Comparison of ENCODE assay signal across 27 mouse cellular contexts in the genomic region with DNA sequence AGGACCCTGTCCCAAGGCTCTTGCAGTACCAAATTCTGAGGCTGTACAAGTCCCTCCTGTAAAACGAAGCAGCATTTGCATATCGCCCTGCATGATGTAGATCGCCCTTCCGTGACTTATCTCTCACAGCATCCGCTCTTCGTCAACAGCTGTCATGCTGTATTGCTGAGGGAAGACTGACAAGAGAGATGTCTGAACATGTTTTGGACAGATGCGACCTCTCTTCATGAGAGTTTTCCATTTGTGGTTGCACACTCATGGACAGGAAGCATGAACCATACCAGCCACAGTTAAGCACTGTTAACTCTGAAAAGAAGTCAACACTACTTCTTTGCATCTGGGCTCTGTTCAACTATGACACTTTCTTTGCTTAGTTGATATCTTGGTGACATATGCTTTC.
DNase-seq lines count a peak whose midpoint lies in the region; ATAC-seq and TF ChIP-seq lines count a peak whose summit lies in the region.
"Had no signal": no experiment of that assay in that cellular context is flagged by ENCODE, and none has a peak within 500 bp of the region (broad histone marks: within the 10 kb centered on the region; RNA-seq: fewer than 3 reads in every experiment).

No protein-coding gene starts in this region.

- H3K9me3 ChIP-seq in CH12.LX (replicated peaks; ENCODE audit: low read length), result no peaks in the 10 kb centered on the region
- no peaks in the 10 kb centered on the region; the same call in 1 of the 2 replicates for H3K9me3 ChIP-seq in hindbrain, embryonic 16.5 days (ENCODE audit: control insufficient read depth, low read length)
- H3K9me3 ChIP-seq: embryonic facial prominence, embryonic 13.5 days; forebrain, embryonic 10.5 days; forebrain, embryonic 13.5 days; G1E; heart, embryonic 10.5 days; heart, embryonic 13.5 days had no signal

- peak overlapping the region in 1 of 3 experiments; percentile 37 for H3K4me3 ChIP-seq in CH12.LX (replicated peaks in 1 of 3; ENCODE audit: low read depth in 2 of 3, low read length in 2 of 3, poor library complexity in 1 of 3)
- no peak overlapping the region for H3K4me3 ChIP-seq in hindbrain, embryonic 16.5 days (ENCODE audit: low read length)
- H3K4me3 ChIP-seq: embryonic facial prominence, embryonic 13.5 days; forebrain, embryonic 10.5 days; forebrain, embryonic 13.5 days; heart, adult 2 months; heart, embryonic 10.5 days; heart, embryonic 13.5 days had no signal

- dilution Hi-C loops in CH12.LX (cut with MboI; ENCODE audit: extremely low pct_ligation_motif_present, extremely low pct_unique_long_range_greater_than_20kb, low sequenced_read_pairs), result no loop called here

- no peak for TF ChIP-seq CTCF in CH12.LX (conservative IDR thresholded peaks at IDR 0.05 in 1 of 2, IDR thresholded peaks at IDR 0.05 in 1 of 2; ENCODE audit: low read depth in 2 of 2, low read length in 2 of 2)

- ATAC-seq in CD4-positive, CD25-positive, alpha-beta regulatory T cell, adult 4 months, result no peak
- ATAC-seq in hindbrain, embryonic 16.5 days, result no peak
- ATAC-seq: forebrain, embryonic 13.5 days; forebrain, embryonic 16.5 days had no signal

- peak; percentile 1 for DNase-seq in CD4-positive, CD25-positive, alpha-beta regulatory T cell, adult 2 months (ENCODE audit: low read depth, low spot score)
- DNase-seq in spleen, postnatal 36 days (ENCODE audit: low spot score in 2 of 2), result peak; percentile 3 to 7
- no peak for DNase-seq in spleen, adult 18-20 months
- peak; percentile 92 for DNase-seq in CH12.LX (ENCODE audit: extremely low read depth)
- no peak for DNase-seq in kidney, adult 9 months
- no peak for DNase-seq in Muller cell, postnatal 12 days (ENCODE audit: inconsistent ontology term)
- DNase-seq: adrenal gland, adult 2 months; adrenal gland, postnatal 14 days; cerebellum, adult 11 months; cerebellum, adult 2 months; cerebellum, adult 9-11 months; cerebellum, postnatal 25 days; gastrocnemius, postnatal 10 days; gastrocnemius, postnatal 36 days; heart, adult 2 months; heart, postnatal 14 days; heart, postnatal 4 days had no signal

- peaks cover 12 to 26% of the 10 kb centered on the region in 2 experiments for H3K4me1 ChIP-seq in CH12.LX (ENCODE audit: control insufficient read depth in 1 of 2, insufficient read depth in 2 of 2)
- H3K4me1 ChIP-seq in hindbrain, embryonic 16.5 days (ENCODE audit: control insufficient read depth, insufficient read depth, low read depth, low read length), result no peaks in the 10 kb centered on the region
- H3K4me1 ChIP-seq: embryonic facial prominence, embryonic 13.5 days; forebrain, embryonic 10.5 days; forebrain, embryonic 13.5 days; heart, embryonic 10.5 days; heart, embryonic 13.5 days had no signal

- in situ Hi-C loops in CH12.LX (cut with MboI; ENCODE audit: low pct_ligation_motif_present, low pct_unique_long_range_greater_than_20kb, low sequenced_read_pairs), result loop anchor here (25.0 kb wide), 1 partner anchor 135 kb away; no protein-coding TSS in a partner anchor

- H3K9ac ChIP-seq in CH12.LX (ENCODE audit: insufficient read depth, low read depth), result no peak overlapping the region
- H3K9ac ChIP-seq in hindbrain, embryonic 16.5 days (ENCODE audit: low read depth, low read length), result no peak overlapping the region
- H3K9ac ChIP-seq: embryonic facial prominence, embryonic 13.5 days; forebrain, embryonic 13.5 days; heart, embryonic 13.5 days; hindbrain, embryonic 14.5 days had no signal

- H3K4me2 ChIP-seq in CH12.LX (ENCODE audit: insufficient read depth, low read depth, poor library complexity, severe bottlenecking), result peak overlapping the region; percentile 51
- no peak overlapping the region for H3K4me2 ChIP-seq in hindbrain, embryonic 16.5 days (ENCODE audit: low read length)
- H3K4me2 ChIP-seq: embryonic facial prominence, embryonic 13.5 days; forebrain, embryonic 13.5 days; heart, embryonic 13.5 days; hindbrain, embryonic 14.5 days had no signal

- peak overlapping the region; percentile 56 for H3K27ac ChIP-seq in CH12.LX (ENCODE audit: insufficient read depth, low read depth)
- H3K27ac ChIP-seq in hindbrain, embryonic 16.5 days (ENCODE audit: low read depth, low read length), result no peak overlapping the region
- H3K27ac ChIP-seq: embryonic facial prominence, embryonic 13.5 days; forebrain, embryonic 10.5 days; forebrain, embryonic 13.5 days; heart, adult 2 months; heart, embryonic 10.5 days; heart, embryonic 13.5 days; hindbrain, embryonic 14.5 days had no signal

- peak; percentile 90 for TF ChIP-seq EP300 in CH12.LX (IDR thresholded peaks at IDR 0.05; ENCODE audit: low read length)

- no peaks in the 10 kb centered on the region for H3K36me3 ChIP-seq in CH12.LX (replicated peaks in 1 of 2; ENCODE audit: control insufficient read depth in 1 of 2, insufficient read depth in 1 of 2, low read length in 1 of 2)
- no peaks in the 10 kb centered on the region for H3K36me3 ChIP-seq in hindbrain, embryonic 16.5 days (ENCODE audit: control insufficient read depth, insufficient read depth, low read length)
- H3K36me3 ChIP-seq: embryonic facial prominence, embryonic 13.5 days; forebrain, embryonic 10.5 days; G1E; heart, embryonic 10.5 days; heart, embryonic 13.5 days had no signal

- H3K79me2 ChIP-seq in CH12.LX (replicated peaks; ENCODE audit: control insufficient read depth, extremely low read depth, insufficient read depth, poor library complexity, severe bottlenecking), result no peaks in the 10 kb centered on the region

- 85% methylated on average over 7 of the region's 7 CpGs for WGBS in hindbrain, embryonic 16.5 days

- TF ChIP-seq POLR2A in CH12.LX (IDR thresholded peaks at IDR 0.05; ENCODE audit: low read depth, low read length), result no peak

- no peaks in the 10 kb centered on the region for H3K27me3 ChIP-seq in CH12.LX (replicated peaks)
- no peaks in the 10 kb centered on the region for H3K27me3 ChIP-seq in hindbrain, embryonic 16.5 days (replicated peaks; ENCODE audit: control insufficient read depth, insufficient read depth, low read length)
- H3K27me3 ChIP-seq: embryonic facial prominence, embryonic 13.5 days; forebrain, embryonic 13.5 days; heart, embryonic 13.5 days had no signal

- TF ChIP-seq RAD21 in CH12.LX (IDR thresholded peaks at IDR 0.05; ENCODE audit: low read depth, low read length), result no peak

TF ChIP-seq in CH12.LX, 34 proteins besides CTCF, POLR2A, EP300 and RAD21:
- peak; percentile 61 for TF ChIP-seq IRF4 (IDR thresholded peaks at IDR 0.05; ENCODE audit: low read depth, low read length)
- TF ChIP-seq NRF1 (IDR thresholded peaks at IDR 0.05; ENCODE audit: low read depth, low read length), result no peak
- no peak for TF ChIP-seq TBP (conservative IDR thresholded peaks at IDR 0.05; ENCODE audit: low read depth, low read length)
- TF ChIP-seq CHD1 (IDR thresholded peaks at IDR 0.05; ENCODE audit: low read depth, low read length), result peak; percentile 95; the same call in 1 of the 2 replicates
- peak; percentile 29; the same call in 1 of the 2 replicates for TF ChIP-seq MXI1 (IDR thresholded peaks at IDR 0.05; ENCODE audit: low read depth, low read length)
- no peak for TF ChIP-seq USF2 (conservative IDR thresholded peaks at IDR 0.05; ENCODE audit: low read depth, low read length)
- peak; percentile 92 for TF ChIP-seq ETS1 (conservative IDR thresholded peaks at IDR 0.05; ENCODE audit: low read depth, low read length)
- TF ChIP-seq ZNF384 (IDR thresholded peaks at IDR 0.05; ENCODE audit: low read depth, low read length), result no peak
- TF ChIP-seq ELF1 (IDR thresholded peaks at IDR 0.05; ENCODE audit: low read depth, low read length), result peak; percentile 57
- no peak for TF ChIP-seq GABPA (IDR thresholded peaks at IDR 0.05; ENCODE audit: insufficient replicate concordance, low read depth, low read length)
- peak; percentile 58; the same call in 1 of the 2 replicates for TF ChIP-seq MEF2A (IDR thresholded peaks at IDR 0.05; ENCODE audit: borderline replicate concordance, low read depth, low read length)
- no peak for TF ChIP-seq MAZ (IDR thresholded peaks at IDR 0.05; ENCODE audit: low read depth, low read length)
- 0 out of 2 replicates have a peak, but pooled peaks have one; percentile 26 for TF ChIP-seq HCFC1 (IDR thresholded peaks at IDR 0.05; ENCODE audit: low read depth, low read length)
- no peak for TF ChIP-seq ZC3H11A (IDR thresholded peaks at IDR 0.05; ENCODE audit: low read depth, low read length)
- peak; percentile 47; the same call in 1 of the 2 replicates for TF ChIP-seq MAFK (IDR thresholded peaks at IDR 0.05; ENCODE audit: insufficient replicate concordance, low read length)
- TF ChIP-seq ZMIZ1 (IDR thresholded peaks at IDR 0.05; ENCODE audit: low read depth, low read length), result no peak
- TF ChIP-seq USF1 (IDR thresholded peaks at IDR 0.05; ENCODE audit: low read depth, low read length), result no peak
- peak; percentile 12; the same call in 1 of the 2 replicates for TF ChIP-seq JUN (IDR thresholded peaks at IDR 0.05; ENCODE audit: insufficient read depth, low read depth, low read length)
- TF ChIP-seq NELFE (IDR thresholded peaks at IDR 0.05; ENCODE audit: low read depth, low read length), result no peak
- peak; percentile 73 for TF ChIP-seq RCOR1 (conservative IDR thresholded peaks at IDR 0.05; ENCODE audit: low read depth, low read length)
- TF ChIP-seq MAX (IDR thresholded peaks at IDR 0.05; ENCODE audit: low read length), result peak; percentile 83
- TF ChIP-seq MYC (IDR thresholded peaks at IDR 0.05; ENCODE audit: low read depth, low read length), result peak; percentile 72; the same call in 1 of the 2 replicates
- no peak for TF ChIP-seq UBTF (IDR thresholded peaks at IDR 0.05; ENCODE audit: low read depth, low read length)
- TF ChIP-seq E2F4 (IDR thresholded peaks at IDR 0.05; ENCODE audit: insufficient replicate concordance, low read depth, low read length), result no peak
- TF ChIP-seq PAX5 (IDR thresholded peaks at IDR 0.05; ENCODE audit: low read length), result no peak
- TF ChIP-seq JUND (conservative IDR thresholded peaks at IDR 0.05; ENCODE audit: low read depth, low read length), result peak; percentile 58
- no peak for TF ChIP-seq KAT2A (IDR thresholded peaks at IDR 0.05; ENCODE audit: insufficient replicate concordance, low read length)
- no peak for TF ChIP-seq CHD2 (IDR thresholded peaks at IDR 0.05; ENCODE audit: low read length)
- peak; percentile 78 for TF ChIP-seq SIN3A (IDR thresholded peaks at IDR 0.05; ENCODE audit: low read length)
- TF ChIP-seq ZKSCAN1 (IDR thresholded peaks at IDR 0.05; ENCODE audit: borderline replicate concordance, low read depth, low read length), result no peak
- TF ChIP-seq TCF12 (IDR thresholded peaks at IDR 0.05; ENCODE audit: low read depth, low read length), result peak; percentile 94
- peak; percentile 90 for TF ChIP-seq BHLHE40 (IDR thresholded peaks at IDR 0.05; ENCODE audit: low read depth, low read length)
- TF ChIP-seq POLR2AphosphoS2 (IDR thresholded peaks at IDR 0.05; ENCODE audit: low read depth, low read length), result no peak
- no peak for TF ChIP-seq SMC3 (IDR thresholded peaks at IDR 0.05; ENCODE audit: low read depth, low read length)

Comparison
In these comparisons a context has a peak if more than half of its experiments do, and no peak if none do; other contexts are left out.
1. DNase-seq: peak in CD4-positive, CD25-positive, alpha-beta regulatory T cell, adult 2 months (single experiment), spleen, postnatal 36 days (2 of 2) and CH12.LX (single experiment); none in spleen, adult 18-20 months (0 of 2), kidney, adult 9 months (single experiment) and Muller cell, postnatal 12 days (single experiment).